Mouse (Mus musculus) cerebellum, adult 18-20 months (tissue): ENCODE measurements around the gene Etnppl.

ENCODE experiments used
- DNase-seq, 2 experiments: peaks; one replicate each; pipeline ENCODE4 v3.0.0; 2021

The Etnppl gene

GRCm38 (mm10) chr3:130677671-130678460, 60.6 kb downstream of the Etnppl start:
- DNase-seq: no peak

GRCm38 (mm10) chr3:130681226-130681625, 64.0 kb downstream of the Etnppl start:
- DNase-seq: no peak

- DNase-seq: no peak
Observed at GRCm38 (mm10) chr3:130682183-130682582, 64.9 kb downstream of the Etnppl start.

GRCm38 (mm10) chr3:130683836-130684235, 66.6 kb downstream of the Etnppl start:
- no peak for DNase-seq

- DNase-seq: no peak
Observed at GRCm38 (mm10) chr3:130684276-130685013, 67.2 kb downstream of the Etnppl start.

GRCm38 (mm10) chr3:130685014-130685366, 67.7 kb downstream of the Etnppl start:
- DNase-seq: no peak

- no peak for DNase-seq
Observed at GRCm38 (mm10) chr3:130687051-130687450, 69.8 kb downstream of the Etnppl start.
